Mouse (Mus musculus) limb, embryonic 13.5 days (tissue): ENCODE measurements around the gene Tmem101. TPM values are rescaled to one million over a fixed set of nuclear protein-coding genes. Genes with fewer than 3 reads are reported as not detected.

ENCODE experiments used
- ATAC-seq: fragments of 200-750 bp; cut with Nextera tagmentation; 2 replicates; pipeline ENCODE4 v1.8.0; 2017; ENCODE audit warnings: low read depth, moderate number of reproducible peaks, moderate TSS enrichment; ENCODE audit not compliant: low FRiP score
- H3K27ac ChIP-seq: fragments of 300-500 bp; sonication (generic); 2 replicates; pipeline ENCODE4 v1.5.1; 2015; ENCODE audit warnings: inconsistent platforms, mild to moderate bottlenecking, moderate library complexity
- H3K27me3 ChIP-seq: fragments of 300-500 bp; sonication (generic); 2 replicates; pipeline ENCODE4 v1.6.1; 2015; ENCODE audit warnings: mild to moderate bottlenecking, inconsistent platforms
- H3K36me3 ChIP-seq: fragments of 300-500 bp; sonication (generic); 2 replicates; pipeline ENCODE4 v1.6.1; 2015; ENCODE audit warnings: inconsistent platforms, mild to moderate bottlenecking, moderate library complexity
- H3K4me1 ChIP-seq: fragments of 300-500 bp; sonication (generic); 2 replicates; pipeline ENCODE4 v1.6.1; 2015; ENCODE audit warnings: inconsistent platforms
- H3K4me2 ChIP-seq: fragments of 300-500 bp; sonication (generic); replicated peaks from 2 replicates; pipeline ENCODE4 v1.6.1; 2015; ENCODE audit warnings: inconsistent platforms, mild to moderate bottlenecking, moderate library complexity
- H3K4me3 ChIP-seq: fragments of 300-500 bp; sonication (generic); 2 replicates; pipeline ENCODE4 v1.5.1; 2015; ENCODE audit warnings: moderate library complexity, mild to moderate bottlenecking, inconsistent platforms
- H3K9ac ChIP-seq: fragments of 300-500 bp; sonication (generic); 2 replicates; pipeline ENCODE4 v1.6.1; 2015; ENCODE audit warnings: mild to moderate bottlenecking, inconsistent platforms
- H3K9me3 ChIP-seq: fragments of 300-500 bp; sonication (generic); 2 replicates; pipeline ENCODE4 v1.6.1; 2016; ENCODE audit warnings: inconsistent platforms
- WGBS: fragments of 180-500 bp; shearing (Covaris S2); methylation state at CpG from one replicate; pipeline ENCODE4 v1.1.7; 2015; 5-methylcytosine and 5-hydroxymethylcytosine counted together
- polyA plus RNA-seq: library from polyadenylated mRNA; unstranded; fragments of >200 nt; fragmentation: Nextera tagmentation; extraction: Ambion mirVana; gene quantifications from 2 replicates; pipeline ENCODE4 v1.2.1, GENCODE M21; 2015

Gene Tmem101
- polyA plus RNA-seq, 1 experiment from 2014 or later = 46.1 TPM

DNA sequence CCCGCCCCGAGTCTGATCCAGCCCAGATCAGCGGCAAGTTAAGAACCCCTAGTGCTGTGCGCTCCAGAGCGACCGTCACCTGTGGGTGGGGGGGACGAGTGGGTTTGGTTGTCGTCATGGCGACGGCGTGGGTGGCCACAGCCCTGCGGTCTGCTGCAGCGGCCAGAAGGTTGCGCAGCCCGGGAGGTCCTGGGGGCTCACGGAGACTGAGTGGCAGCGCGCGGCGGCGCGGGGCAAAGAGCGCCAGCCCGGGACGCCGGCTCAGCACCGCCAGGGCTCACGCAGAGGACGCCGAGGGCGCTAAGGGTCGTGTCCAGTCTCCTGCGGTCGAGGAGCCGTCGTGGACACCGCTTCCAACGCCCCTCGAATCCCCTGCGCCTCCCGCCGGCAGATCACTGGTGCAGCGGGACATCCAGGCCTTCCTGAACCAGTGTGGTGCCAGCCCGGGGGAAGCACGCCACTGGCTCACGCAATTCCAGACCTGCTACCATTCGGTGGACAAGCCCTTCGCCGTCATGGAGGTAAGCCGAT is 10.7 kb downstream of the Tmem101 start, which contains the start of gene Nags:
Nags (plus strand) TSS at position 43 of the 531 bp plus-strand sequence.
- ATAC-seq = no peak
- H3K36me3 ChIP-seq = no peaks in the 10 kb centered on the region
- no peak within 1 kb of the TSS for H3K9ac ChIP-seq
- no peak within 1 kb of the TSS for H3K27ac ChIP-seq
- H3K4me3 ChIP-seq = peak within 1 kb of the TSS; percentile 40
- peaks cover 26% of the 10 kb centered on the region for H3K4me1 ChIP-seq
- H3K4me2 ChIP-seq = peak within 1 kb of the TSS; percentile 66
- H3K27me3 ChIP-seq = peaks cover 78% of the 10 kb centered on the region
- WGBS = 1% methylated on average over 50 of the region's 50 CpGs
- no peaks in the 10 kb centered on the region for H3K9me3 ChIP-seq

DNA sequence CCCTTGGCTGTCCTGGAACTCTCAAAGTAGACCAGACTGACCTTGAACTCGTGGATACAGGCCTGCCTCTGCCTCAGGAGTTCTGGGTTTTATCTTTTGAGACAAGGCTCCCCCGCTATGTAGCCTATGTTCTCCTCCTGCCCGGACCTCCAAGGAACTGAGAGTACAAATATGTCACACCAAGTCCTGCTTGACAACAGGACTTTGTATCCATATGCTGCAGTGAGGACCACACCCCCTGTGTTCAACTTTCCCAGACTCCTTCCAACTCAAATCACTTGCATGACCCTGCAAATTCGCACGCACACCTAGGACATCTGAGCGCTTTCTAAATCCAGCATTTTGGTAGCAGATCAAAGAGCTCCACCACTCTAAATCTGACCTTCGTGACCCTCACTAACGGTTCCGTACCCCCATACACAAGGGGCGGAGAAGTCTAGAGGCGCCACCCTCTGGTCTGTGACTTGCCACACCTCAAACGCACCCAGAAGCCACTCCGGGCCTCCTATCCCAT is 11.2 kb downstream of the Tmem101 start:
- Histone ChIP-seq H3K4me1 (peaks cover 26% of the 10 kb centered on the region), H3K4me2 (peak overlapping the region; percentile 66), H3K4me3 (peak overlapping the region; percentile 40), H3K36me3 (no peaks in the 10 kb centered on the region), H3K27me3 (peaks cover 77% of the 10 kb centered on the region), H3K9me3 (no peaks in the 10 kb centered on the region), H3K27ac (no peak overlapping the region), H3K9ac (no peak overlapping the region)
- ATAC-seq = no peak
- 17% methylated on average over 13 of the region's 13 CpGs for WGBS

DNA sequence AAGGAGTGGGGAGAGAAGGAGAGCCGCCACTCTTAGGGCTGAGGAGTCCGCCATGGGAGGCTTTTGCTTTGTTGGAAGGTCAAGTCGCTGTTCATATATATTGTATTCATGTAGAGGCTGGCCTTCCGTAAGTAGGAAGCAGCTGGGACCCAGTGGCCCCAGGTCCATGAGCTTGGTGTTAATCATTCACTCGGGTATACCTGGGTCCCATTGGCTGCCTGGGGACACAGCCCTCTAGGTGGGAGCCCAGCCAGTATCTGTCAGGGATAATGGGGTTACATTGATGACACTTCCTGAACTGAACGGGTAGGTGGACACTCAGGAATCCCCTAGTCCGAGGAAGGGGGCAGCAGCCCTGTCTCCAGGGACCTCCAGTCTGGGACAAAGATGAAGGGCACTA is 13.8 kb downstream of the Tmem101 start:
- Histone ChIP-seq H3K9me3 (no peaks in the 10 kb centered on the region), H3K27ac (no peak overlapping the region), H3K4me3 (no peak overlapping the region), H3K27me3 (peaks cover 54% of the 10 kb centered on the region), H3K36me3 (no peaks in the 10 kb centered on the region), H3K4me2 (no peak overlapping the region), H3K9ac (no peak overlapping the region), H3K4me1 (peaks cover 20% of the 10 kb centered on the region)
- WGBS = 75% methylated on average over 7 of the region's 7 CpGs
- no peak; the same call in 1 of the 2 replicates for ATAC-seq

DNA sequence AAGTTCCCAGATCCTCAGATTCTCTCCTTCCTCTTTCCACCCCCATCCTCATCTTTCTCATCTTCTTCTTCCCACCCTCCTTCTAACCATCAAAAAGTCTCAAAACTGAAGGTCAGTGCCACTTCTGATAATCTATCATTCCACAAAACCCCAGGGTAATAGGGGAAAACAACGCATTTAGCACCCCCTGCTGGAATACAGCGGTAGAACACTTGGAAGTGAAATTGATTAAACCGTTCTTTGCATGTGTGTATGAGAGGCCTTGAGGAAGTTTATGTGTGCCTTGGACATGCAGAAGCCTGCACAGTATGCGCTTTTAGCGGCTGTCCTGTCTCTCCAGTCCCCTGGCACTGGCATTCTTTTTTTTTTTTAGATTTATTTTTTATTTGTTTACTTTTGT is 15.7 kb downstream of the Tmem101 start:
- Histone ChIP-seq H3K4me2 (no peak overlapping the region), H3K27me3 (peaks cover 36% of the 10 kb centered on the region), H3K27ac (no peak overlapping the region), H3K9me3 (no peaks in the 10 kb centered on the region), H3K36me3 (no peaks in the 10 kb centered on the region), H3K4me1 (peaks cover 9% of the 10 kb centered on the region), H3K4me3 (no peak overlapping the region), H3K9ac (no peak overlapping the region)
- no peak for ATAC-seq
- 2% methylated on average over 5 of the region's 5 CpGs for WGBS

DNA sequence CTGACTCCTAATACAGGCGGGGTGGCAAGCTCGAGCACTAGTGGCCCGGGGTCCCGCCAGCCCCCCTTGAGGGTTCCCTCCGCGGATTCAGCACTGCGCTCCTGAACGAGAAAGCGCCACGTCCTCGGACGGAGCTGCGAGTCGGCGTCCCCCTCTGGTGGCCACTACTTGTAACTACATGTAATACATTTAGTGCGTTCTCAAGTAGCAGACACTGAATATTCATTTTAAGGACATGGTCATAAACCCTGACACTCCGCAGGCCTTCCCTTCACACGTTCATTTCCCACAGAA is 17.8 kb downstream of the Tmem101 start:
- Histone ChIP-seq H3K4me3 (peak overlapping the region; percentile 36), H3K9ac (peak overlapping the region; percentile 56), H3K4me1 (peaks cover 9% of the 10 kb centered on the region), H3K9me3 (no peaks in the 10 kb centered on the region), H3K36me3 (no peaks in the 10 kb centered on the region), H3K4me2 (peak overlapping the region; percentile 66), H3K27me3 (peaks cover 15% of the 10 kb centered on the region), H3K27ac (no peak overlapping the region)
- WGBS = under 1% methylated on average over 18 of the region's 18 CpGs
- peak; percentile 71 for ATAC-seq

DNA sequence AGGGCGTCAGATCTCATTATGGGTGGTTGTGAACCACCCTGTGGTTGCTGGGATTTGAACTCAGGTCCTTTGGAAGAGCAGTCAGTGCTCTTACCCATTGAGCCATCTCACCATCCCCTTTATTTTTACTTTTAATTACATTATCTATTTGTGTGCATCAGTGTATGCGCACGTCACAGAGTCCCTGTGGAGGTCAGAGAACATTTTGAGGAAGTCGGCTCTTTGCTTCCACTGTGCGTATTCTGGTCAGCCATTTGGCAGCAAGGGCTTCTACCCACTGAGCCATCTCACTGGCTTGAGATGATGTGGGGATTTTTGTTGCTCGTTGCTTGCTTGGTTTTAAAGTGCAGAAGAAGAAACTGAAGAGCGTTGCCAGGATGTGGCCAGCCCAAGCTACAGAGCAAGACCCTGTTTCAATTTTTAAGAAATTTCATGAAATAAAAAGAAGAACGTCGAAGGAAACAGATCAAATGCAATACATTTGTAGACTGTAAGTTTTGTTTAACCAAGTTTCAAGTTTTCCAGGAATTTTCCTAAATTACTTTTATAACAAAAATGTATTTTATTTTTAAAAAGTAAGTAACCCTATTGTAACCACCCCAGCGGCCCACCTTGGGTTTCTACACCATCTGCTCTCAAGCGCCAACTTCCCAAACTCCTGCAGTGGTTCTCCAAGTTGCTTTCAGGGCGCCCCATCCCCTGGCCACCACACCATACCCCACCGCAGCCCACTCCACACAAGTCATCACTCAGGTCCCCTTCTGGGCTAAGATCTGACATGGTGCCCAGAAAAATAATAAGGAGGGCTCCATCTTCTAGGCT is 18.4 kb downstream of the Tmem101 start:
- peaks cover 9% of the 10 kb centered on the region for H3K4me1 ChIP-seq
- peaks cover 9% of the 10 kb centered on the region for H3K27me3 ChIP-seq
- 46% methylated on average over 13 of the region's 13 CpGs for WGBS
- peak overlapping the region; percentile 36 for H3K4me3 ChIP-seq
- peak overlapping the region; percentile 66 for H3K4me2 ChIP-seq
- no peak overlapping the region for H3K27ac ChIP-seq
- H3K9me3 ChIP-seq = no peaks in the 10 kb centered on the region
- no peaks in the 10 kb centered on the region for H3K36me3 ChIP-seq
- peak overlapping the region; percentile 56 for H3K9ac ChIP-seq
- peak; percentile 41; the same call in 1 of the 2 replicates for ATAC-seq

DNA sequence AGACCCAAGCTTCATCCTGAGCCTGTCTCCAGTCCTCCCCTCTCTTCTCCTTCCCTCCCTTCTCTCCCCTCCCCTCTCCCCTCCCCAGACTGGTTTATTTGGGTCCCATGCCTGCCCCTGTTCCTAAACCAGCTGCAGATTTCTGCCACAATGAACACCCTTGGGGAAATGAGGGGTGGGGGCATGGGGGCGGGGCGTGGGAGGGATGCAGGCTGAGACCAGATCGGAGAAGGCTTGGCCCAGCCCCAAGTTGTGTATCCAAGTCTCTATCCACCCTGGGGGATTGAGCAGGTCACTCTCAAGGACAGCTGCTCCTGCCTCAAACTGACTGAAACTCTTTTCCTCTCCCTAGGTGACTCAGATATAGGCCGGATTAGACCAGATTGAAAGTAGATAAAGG is 21.7 kb downstream of the Tmem101 start:
- 0 out of 2 replicates have a peak overlapping the region, but pooled peaks have one; percentile 9 for H3K9ac ChIP-seq
- 20% methylated on average over 4 of the region's 4 CpGs for WGBS
- H3K4me1 ChIP-seq = peaks cover 9% of the 10 kb centered on the region
- ATAC-seq = no peak
- H3K27ac ChIP-seq = no peak overlapping the region
- no peak overlapping the region for H3K4me2 ChIP-seq
- H3K9me3 ChIP-seq = no peaks in the 10 kb centered on the region
- H3K4me3 ChIP-seq = no peak overlapping the region
- 0 out of 2 replicates have a peak, but pooled peaks cover 12% of the 10 kb centered on the region for H3K27me3 ChIP-seq
- no peaks in the 10 kb centered on the region for H3K36me3 ChIP-seq

DNA sequence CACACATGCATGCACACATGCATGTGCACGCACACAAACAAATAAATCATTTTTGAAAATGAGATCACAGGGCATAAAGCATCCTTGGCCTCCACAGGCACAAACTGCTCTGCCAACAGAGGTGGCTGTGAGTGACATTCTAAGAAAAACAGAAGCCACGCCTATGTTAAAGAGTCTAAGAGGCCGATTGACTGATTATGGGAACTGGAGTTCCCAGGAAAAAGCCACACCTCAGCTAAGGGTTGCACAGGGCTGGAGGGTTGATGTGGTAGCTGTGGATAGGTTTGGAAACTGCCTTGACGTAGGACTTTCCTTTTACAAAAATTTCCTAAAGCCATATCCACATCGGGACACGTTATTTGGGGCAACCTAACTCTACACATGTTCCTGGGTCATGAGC is 38.8 kb downstream of the Tmem101 start:
- no peak for ATAC-seq
- Histone ChIP-seq H3K9me3 (peaks cover 2% of the 10 kb centered on the region; the same call in 1 of the 2 replicates), H3K36me3 (no peaks in the 10 kb centered on the region), H3K4me3 (no peak overlapping the region), H3K27ac (no peak overlapping the region), H3K27me3 (peaks cover 8% of the 10 kb centered on the region), H3K4me1 (no peaks in the 10 kb centered on the region), H3K4me2 (no peak overlapping the region), H3K9ac (no peak overlapping the region)
- WGBS = 81% methylated on average over 6 of the region's 6 CpGs

DNA sequence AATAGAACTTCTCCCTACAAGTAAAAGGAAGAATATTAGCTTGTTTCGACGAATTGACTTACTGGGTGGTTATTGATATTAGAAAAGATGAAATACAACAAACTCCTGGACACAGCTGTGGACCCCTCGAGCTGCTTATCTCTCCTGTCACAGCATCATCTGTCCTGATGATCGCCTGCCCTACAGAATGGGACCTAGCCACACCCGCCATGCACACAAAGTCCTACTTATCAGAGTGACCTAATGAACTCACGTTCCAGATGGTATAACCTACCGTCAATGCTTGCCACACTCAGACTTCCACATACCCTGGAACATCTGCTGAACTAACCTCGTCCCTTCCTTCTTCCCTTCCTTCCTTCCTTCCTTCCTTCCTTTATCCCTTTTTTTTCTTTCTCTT is 40.0 kb downstream of the Tmem101 start:
- Histone ChIP-seq H3K36me3 (no peaks in the 10 kb centered on the region), H3K9ac (no peak overlapping the region), H3K4me2 (no peak overlapping the region), H3K27ac (no peak overlapping the region), H3K9me3 (peaks cover 2% of the 10 kb centered on the region; the same call in 1 of the 2 replicates), H3K4me1 (no peaks in the 10 kb centered on the region), H3K4me3 (no peak overlapping the region), H3K27me3 (peaks cover 10% of the 10 kb centered on the region)
- no peak for ATAC-seq
- WGBS = 71% methylated on average over 8 of the region's 8 CpGs

DNA sequence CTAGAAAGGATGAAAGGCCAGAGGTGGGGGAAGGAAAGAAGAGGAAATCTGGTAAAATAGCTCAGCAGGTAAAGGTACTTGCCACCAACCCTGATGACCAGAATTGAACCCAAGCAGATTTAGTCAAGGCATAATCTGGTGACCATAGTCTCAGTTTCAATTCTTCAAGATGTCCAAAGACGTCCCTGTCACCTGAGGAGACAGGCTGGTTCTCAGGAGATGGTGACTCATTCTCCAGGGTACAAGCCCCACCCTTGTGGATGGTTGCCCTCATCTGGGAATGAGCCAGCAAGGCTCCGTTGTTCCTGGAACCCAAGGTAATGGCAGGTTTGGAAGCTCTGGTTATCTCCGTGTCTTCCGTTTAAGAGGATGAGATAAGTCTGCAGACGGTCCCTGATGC is 44.6 kb downstream of the Tmem101 start:
- Histone ChIP-seq H3K9ac (no peak overlapping the region), H3K27ac (no peak overlapping the region), H3K4me2 (no peak overlapping the region), H3K27me3 (peaks cover 48% of the 10 kb centered on the region), H3K4me3 (no peak overlapping the region), H3K9me3 (no peaks in the 10 kb centered on the region), H3K4me1 (peaks cover 11% of the 10 kb centered on the region), H3K36me3 (no peaks in the 10 kb centered on the region)
- ATAC-seq = no peak
- 72% methylated on average over 5 of the region's 5 CpGs for WGBS

DNA sequence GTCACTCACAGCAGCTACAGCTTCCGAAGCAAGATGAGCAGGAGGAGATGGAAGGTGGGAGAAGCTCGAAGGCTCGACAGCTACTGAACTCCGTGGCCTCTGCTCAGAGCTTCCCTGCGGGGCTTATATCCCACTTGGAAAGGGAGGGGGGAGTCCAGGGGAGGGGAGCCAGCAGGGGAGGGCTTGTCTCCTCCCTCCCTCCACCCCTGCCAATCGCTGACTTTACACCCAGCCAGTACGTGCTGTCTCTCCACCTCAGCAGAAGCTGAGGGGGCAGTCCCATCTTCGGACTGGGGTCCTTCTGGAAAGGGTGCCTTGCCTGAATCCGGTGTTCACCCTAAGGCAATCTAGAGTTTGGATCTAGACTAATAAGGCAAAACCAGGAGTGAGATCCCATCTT is 48.5 kb downstream of the Tmem101 start, which contains the start of gene Pyy:
Pyy (minus strand) TSS at position 101 of the 400 bp plus-strand sequence.
- H3K27ac ChIP-seq = no peak within 1 kb of the TSS
- ATAC-seq = no peak
- H3K9me3 ChIP-seq = no peaks in the 10 kb centered on the region
- H3K9ac ChIP-seq = peak within 1 kb of the TSS; percentile 19; the same call in 1 of the 2 replicates
- H3K4me2 ChIP-seq = peak within 1 kb of the TSS; percentile 42
- WGBS = 15% methylated on average over 8 of the region's 9 CpGs
- H3K36me3 ChIP-seq = no peaks in the 10 kb centered on the region
- H3K4me1 ChIP-seq = peaks cover 11% of the 10 kb centered on the region
- H3K4me3 ChIP-seq = peak within 1 kb of the TSS; percentile 15; the same call in 1 of the 2 replicates
- H3K27me3 ChIP-seq = peaks cover 78% of the 10 kb centered on the region

DNA sequence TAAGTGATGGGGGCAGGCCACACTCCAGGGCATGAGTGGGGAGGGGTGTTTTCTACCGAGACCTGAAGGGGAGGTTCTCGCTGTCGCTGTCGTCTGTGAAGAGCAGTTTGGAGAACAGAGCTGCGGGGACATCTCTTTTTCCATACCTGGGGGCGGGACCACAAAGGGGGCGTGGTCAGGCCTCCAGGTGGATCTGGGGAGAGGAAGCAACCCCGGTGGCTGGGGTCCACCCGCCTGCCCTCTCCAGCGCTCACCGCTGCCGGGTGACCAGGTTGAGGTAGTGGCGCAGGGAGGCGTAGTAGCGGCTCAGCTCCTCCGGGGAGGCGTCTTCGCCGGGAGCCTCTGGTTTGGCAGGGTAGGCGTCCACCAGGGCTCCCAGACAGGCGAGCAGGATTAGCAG is 49.3 kb downstream of the Tmem101 start:
- Histone ChIP-seq H3K4me1 (peaks cover 16% of the 10 kb centered on the region), H3K36me3 (no peaks in the 10 kb centered on the region), H3K27ac (no peak overlapping the region), H3K4me3 (peak overlapping the region; percentile 15; the same call in 1 of the 2 replicates), H3K9me3 (no peaks in the 10 kb centered on the region), H3K9ac (peak overlapping the region; percentile 19; the same call in 1 of the 2 replicates), H3K27me3 (peaks cover 83% of the 10 kb centered on the region), H3K4me2 (peak overlapping the region; percentile 42)
- ATAC-seq = no peak
- 2% methylated on average over 20 of the region's 21 CpGs for WGBS
